Mouse (Mus musculus) CH12.LX (cell line): ENCODE measurements around the gene AB124611. TPM values are rescaled to one million over a fixed set of nuclear protein-coding genes. Genes with fewer than 3 reads are reported as not detected.

ENCODE experiments used
- DNase-seq: peaks from one replicate; pipeline ENCODE4 v3.0.0-alpha.2; 2013; ENCODE audit errors: extremely low read depth
- H3K27ac ChIP-seq: 2 replicates; pipeline ENCODE4 v1.5.1; 2012; ENCODE audit warnings: low read depth, mild to moderate bottlenecking, control low read depth, moderate library complexity; ENCODE audit not compliant: insufficient read depth
- H3K27me3 ChIP-seq: replicated peaks from 2 replicates; pipeline ENCODE3; 2012; ENCODE audit warnings: inconsistent platforms
- H3K36me3 ChIP-seq, 2 experiments: replicated peaks in 1 of 2; 2 replicates each; pipeline versions ENCODE3 to v1.6.1; 2012; ENCODE audit warnings: inconsistent platforms in 1 of 2, low read length in 1 of 2, mild to moderate bottlenecking in 1 of 2, mixed read lengths in 1 of 2, moderate library complexity in 1 of 2; ENCODE audit not compliant: control insufficient read depth in 1 of 2, insufficient read depth in 1 of 2
- H3K4me1 ChIP-seq, 2 experiments: 2 replicates each; pipeline ENCODE4 v1.6.1; 2012; ENCODE audit warnings: inconsistent platforms in 1 of 2, moderate library complexity in 1 of 2; ENCODE audit not compliant: insufficient read depth in 2 of 2, control insufficient read depth in 1 of 2
- H3K4me2 ChIP-seq: 2 replicates; pipeline ENCODE4 v1.6.1; 2012; ENCODE audit warnings: low read depth, mild to moderate bottlenecking, control low read depth; ENCODE audit not compliant: poor library complexity, insufficient read depth, severe bottlenecking
- H3K4me3 ChIP-seq, 3 experiments: fragments of 150-350 bp in 1 of 3; sonication (generic) in 1 of 3; replicated peaks in 1 of 3; 2 replicates each; pipeline versions ENCODE3 to v1.5.1; 2011 to 2012; ENCODE audit warnings: low read depth in 2 of 3, low read length in 2 of 3, mild to moderate bottlenecking in 2 of 3, moderate library complexity in 2 of 3, control low read depth in 1 of 3, improper control_type of control experiment in 1 of 3, inconsistent platforms in 1 of 3, mixed read lengths in 1 of 3; ENCODE audit not compliant: poor library complexity in 1 of 3
- H3K79me2 ChIP-seq: replicated peaks from 2 replicates; pipeline ENCODE4 v1.6.1; 2012; ENCODE audit warnings: mild to moderate bottlenecking, moderate library complexity; ENCODE audit not compliant: control insufficient read depth, poor library complexity, insufficient read depth, severe bottlenecking; ENCODE audit errors: extremely low read depth
- H3K9ac ChIP-seq: 2 replicates; pipeline ENCODE4 v1.6.1; 2012; ENCODE audit warnings: low read depth, mild to moderate bottlenecking, control low read depth, moderate library complexity; ENCODE audit not compliant: insufficient read depth
- H3K9me3 ChIP-seq: replicated peaks from 2 replicates; pipeline ENCODE3; 2012; ENCODE audit warnings: low read length, inconsistent platforms, mixed read lengths
- CHD1 ChIP-seq: IDR thresholded peaks from 2 replicates; pipeline ENCODE4 v1.6.1; 2012; ENCODE audit warnings: low read depth, low read length, improper control_type of control experiment, inconsistent platforms
- CTCF ChIP-seq, 2 experiments: IDR thresholded peaks in 1 of 2; conservative IDR thresholded peaks in 1 of 2; 2 replicates each; pipeline ENCODE4 v1.5.1; 2011 to 2012; ENCODE audit warnings: low read depth in 2 of 2, low read length in 2 of 2, improper control_type of control experiment in 1 of 2, inconsistent platforms in 1 of 2, mild to moderate bottlenecking in 1 of 2, moderate library complexity in 1 of 2
- ELF1 ChIP-seq: IDR thresholded peaks from 2 replicates; pipeline ENCODE4 v1.6.1; 2014; ENCODE audit warnings: low read depth, mild to moderate bottlenecking, inconsistent platforms, low read length, improper control_type of control experiment
- IRF4 ChIP-seq: IDR thresholded peaks from 2 replicates; pipeline ENCODE4 v1.6.1; 2014; ENCODE audit warnings: low read depth, mild to moderate bottlenecking, inconsistent platforms, low read length, improper control_type of control experiment
- JUN ChIP-seq: IDR thresholded peaks from 2 replicates; pipeline ENCODE4 v1.6.1; 2011; ENCODE audit warnings: low read depth, mild to moderate bottlenecking, low read length, improper control_type of control experiment, moderate library complexity; ENCODE audit not compliant: insufficient read depth
- KAT2A ChIP-seq: IDR thresholded peaks from 2 replicates; pipeline ENCODE4 v1.6.1; 2012; ENCODE audit warnings: low read length, improper control_type of control experiment, inconsistent platforms; ENCODE audit not compliant: insufficient replicate concordance
- MAZ ChIP-seq: IDR thresholded peaks from 2 replicates; pipeline ENCODE4 v1.6.1; 2012; ENCODE audit warnings: low read depth, mild to moderate bottlenecking, inconsistent platforms, low read length, improper control_type of control experiment, moderate library complexity
- MXI1 ChIP-seq: IDR thresholded peaks from 2 replicates; pipeline ENCODE4 v1.6.1; 2011; ENCODE audit warnings: mild to moderate bottlenecking, low read depth, low read length, improper control_type of control experiment
- MYC ChIP-seq: IDR thresholded peaks from 2 replicates; pipeline ENCODE4 v1.6.1; 2011; ENCODE audit warnings: low read depth, mild to moderate bottlenecking, improper control_type of control experiment, low read length
- NRF1 ChIP-seq: IDR thresholded peaks from 2 replicates; pipeline ENCODE4 v1.6.1; 2014; ENCODE audit warnings: low read depth, mild to moderate bottlenecking, inconsistent platforms, low read length, improper control_type of control experiment, moderate library complexity
- PAX5 ChIP-seq: IDR thresholded peaks from 2 replicates; pipeline ENCODE4 v1.6.1; 2012; ENCODE audit warnings: low read length, inconsistent platforms, mixed read lengths
- POLR2AphosphoS2 ChIP-seq: IDR thresholded peaks from 2 replicates; pipeline ENCODE4 v1.6.1; 2011; ENCODE audit warnings: low read depth, low read length, improper control_type of control experiment
- RAD21 ChIP-seq: IDR thresholded peaks from 2 replicates; pipeline ENCODE4 v1.6.1; 2011; ENCODE audit warnings: low read depth, mild to moderate bottlenecking, low read length, improper control_type of control experiment, moderate library complexity
- SIN3A ChIP-seq: IDR thresholded peaks from 2 replicates; pipeline ENCODE4 v1.6.1; 2012; ENCODE audit warnings: low read length, improper control_type of control experiment, inconsistent platforms
- TBP ChIP-seq: conservative IDR thresholded peaks from 2 replicates; pipeline ENCODE4 v1.6.1; 2011; ENCODE audit warnings: low read depth, low read length, improper control_type of control experiment
- TCF12 ChIP-seq: IDR thresholded peaks from 2 replicates; pipeline ENCODE4 v1.6.1; 2014; ENCODE audit warnings: low read depth, mild to moderate bottlenecking, inconsistent platforms, low read length, improper control_type of control experiment
- ZC3H11A ChIP-seq: IDR thresholded peaks from 2 replicates; pipeline ENCODE4 v1.6.1; 2012; ENCODE audit warnings: low read depth, mild to moderate bottlenecking, inconsistent platforms, low read length, improper control_type of control experiment
- ZKSCAN1 ChIP-seq: IDR thresholded peaks from 2 replicates; pipeline ENCODE4 v1.6.1; 2012; ENCODE audit warnings: low read depth, inconsistent platforms, low read length, improper control_type of control experiment, borderline replicate concordance
- ZNF384 ChIP-seq: IDR thresholded peaks from 2 replicates; pipeline ENCODE4 v1.6.1; 2012; ENCODE audit warnings: low read depth, low read length, improper control_type of control experiment, inconsistent platforms
- dilution Hi-C: fragments of 300-500 bp; cut with MboI; formaldehyde crosslinking; loops from 2 replicates; pipeline ENCODE4 v1.14.3; 2020; ENCODE audit warnings: low sequenced_read_pairs; ENCODE audit not compliant: extremely low pct_unique_long_range_greater_than_20kb, extremely low pct_ligation_motif_present
- in situ Hi-C: fragments of 300-500 bp; cut with MboI; formaldehyde crosslinking; loops from 3 replicates; pipeline ENCODE4 v1.14.3; 2019; ENCODE audit warnings: low sequenced_read_pairs, low pct_ligation_motif_present, low pct_unique_long_range_greater_than_20kb, mixed read lengths
- polyA plus RNA-seq: library from polyadenylated mRNA; unstranded; fragments of >175 nt; gene quantifications from 2 replicates; pipeline ENCODE4 v1.2.1, GENCODE M21; 2012; ENCODE audit warnings: low read depth; ENCODE audit not compliant: insufficient read length
- total RNA-seq, 2 experiments: library from RNA; depleted of rRNA; stranded (reverse); fragments of 300-350 nt in 1 of 2; fragments of >200 nt in 1 of 2; gene quantifications; 2 replicates each; pipeline ENCODE4 v1.2.3; 2012 to 2014

The AB124611 gene
- total and polyA plus RNA-seq, 3 experiments, result 0.89 to 2.1 (median 1.5) TPM

- H3K4me2 ChIP-seq, result no peak overlapping the region
- no peak overlapping the region for H3K4me3 ChIP-seq
- TF ChIP-seq MYC (no peak), MXI1 (no peak), RAD21 (no peak), MAZ (no peak), CHD1 (no peak), IRF4 (no peak), ELF1 (no peak), TCF12 (no peak), POLR2AphosphoS2 (no peak), ZKSCAN1 (no peak), TBP (no peak), KAT2A (no peak), ZC3H11A (no peak), NRF1 (no peak), JUN (no peak), PAX5 (no peak), CTCF (conservative IDR thresholded peaks at IDR 0.05 in 1 of 2, IDR thresholded peaks at IDR 0.05 in 1 of 2; ENCODE audit: low read depth in 2 of 2, low read length in 2 of 2) (no peak), SIN3A (no peak)
These were observed 613 bp downstream of the AB124611 start for GRCm38 (mm10) chr9:21526634-21526944.

GRCm38 (mm10) chr9:21527100-21527801 is 1.3 kb downstream of the AB124611 start:
- no peak for DNase-seq
- H3K9ac ChIP-seq, result no peak overlapping the region
- dilution Hi-C loops (no loop called here), in situ Hi-C loops (no loop called here)
- H3K4me3 ChIP-seq, result no peak overlapping the region
- 0 out of 2 replicates have a peak, but pooled peaks have one; percentile 42 for TF ChIP-seq TBP
- TF ChIP-seq ZNF384, result no peak
- no peak overlapping the region for H3K4me2 ChIP-seq
- no peaks in the 10 kb centered on the region for H3K27me3 ChIP-seq
- no peaks in the 10 kb centered on the region for H3K9me3 ChIP-seq
- no peaks in the 10 kb centered on the region for H3K36me3 ChIP-seq
- no peaks in the 10 kb centered on the region for H3K79me2 ChIP-seq
- H3K27ac ChIP-seq, result no peak overlapping the region
- H3K4me1 ChIP-seq, result peaks cover 12 to 33% of the 10 kb centered on the region in 2 experiments

More at GRCm38 (mm10) chr9:21526634-21526944, 613 bp downstream of the AB124611 start:
- Histone ChIP-seq H3K27me3 (no peaks in the 10 kb centered on the region), H3K9me3 (peaks cover 2% of the 10 kb centered on the region), H3K27ac (no peak overlapping the region), H3K79me2 (no peaks in the 10 kb centered on the region), H3K4me1 (peaks cover 12 to 32% of the 10 kb centered on the region in 2 experiments), H3K36me3 (no peaks in the 10 kb centered on the region), H3K9ac (no peak overlapping the region)
- no peak for DNase-seq
- dilution Hi-C loops (no loop called here), in situ Hi-C loops (no loop called here)
